Mouse (Mus musculus): ENCODE results near the gene Ssr2.

Ssr2 gene

GRCm38 (mm10) chr3:88629244-88629643 lies 53.6 kb downstream of the Ssr2 start:
- Histone ChIP-seq H3K27me3 (ENCODE audit: insufficient read depth, low read length) (no peaks in the 10 kb centered on the region), H3K36me3 (ENCODE audit: insufficient read depth, low read length) (peaks cover 93% of the 10 kb centered on the region), H3K9me3 (ENCODE audit: low read length) (no peaks in the 10 kb centered on the region), H3K4me1 (replicated peaks; ENCODE audit: low read depth, low read length) (peaks cover 98% of the 10 kb centered on the region), H3K4me3 (replicated peaks; ENCODE audit: low read length) (0 out of 2 replicates have a peak overlapping the region, but pooled peaks have one; percentile 35)
- TF ChIP-seq NANOG (IDR thresholded peaks at IDR 0.05; ENCODE audit: borderline replicate concordance, low read length) (no peak), CTCF (conservative IDR thresholded peaks at IDR 0.05; ENCODE audit: low read length) (no peak), POU5F1 (IDR thresholded peaks at IDR 0.05; ENCODE audit: borderline replicate concordance, low read length) (no peak)

- TF ChIP-seq POU5F1 (IDR thresholded peaks at IDR 0.05; ENCODE audit: borderline replicate concordance, low read length) = no peak
- TF ChIP-seq NANOG (IDR thresholded peaks at IDR 0.05; ENCODE audit: borderline replicate concordance, low read length) = no peak
- TF ChIP-seq CTCF (conservative IDR thresholded peaks at IDR 0.05; ENCODE audit: low read length) = no peak
- Histone ChIP-seq H3K4me1 (replicated peaks; ENCODE audit: low read depth, low read length) (peaks cover 98% of the 10 kb centered on the region), H3K4me3 (replicated peaks; ENCODE audit: low read length) (peak overlapping the region; percentile 35; the same call in 1 of the 2 replicates), H3K9me3 (ENCODE audit: low read length) (no peaks in the 10 kb centered on the region), H3K27me3 (ENCODE audit: insufficient read depth, low read length) (no peaks in the 10 kb centered on the region), H3K36me3 (ENCODE audit: insufficient read depth, low read length) (peaks cover 93% of the 10 kb centered on the region)
Observed at GRCm38 (mm10) chr3:88630018-88630417, 54.3 kb downstream of the Ssr2 start.

GRCm38 (mm10) chr3:88630849-88631341 lies 55.2 kb downstream of the Ssr2 start:
- peaks cover 94% of the 10 kb centered on the region for H3K36me3 ChIP-seq (ENCODE audit: insufficient read depth, low read length)
- no peaks in the 10 kb centered on the region for H3K9me3 ChIP-seq (ENCODE audit: low read length)
- TF ChIP-seq CTCF (conservative IDR thresholded peaks at IDR 0.05; ENCODE audit: low read length) (no peak), NANOG (IDR thresholded peaks at IDR 0.05; ENCODE audit: borderline replicate concordance, low read length) (no peak), POU5F1 (IDR thresholded peaks at IDR 0.05; ENCODE audit: borderline replicate concordance, low read length) (no peak)
- peaks cover 98% of the 10 kb centered on the region for H3K4me1 ChIP-seq (replicated peaks; ENCODE audit: low read depth, low read length)
- peak overlapping the region; percentile 41; the same call in 1 of the 2 replicates for H3K4me3 ChIP-seq (replicated peaks; ENCODE audit: low read length)
- H3K27me3 ChIP-seq (ENCODE audit: insufficient read depth, low read length) = no peaks in the 10 kb centered on the region

GRCm38 (mm10) chr3:88631921-88632587 lies 56.4 kb downstream of the Ssr2 start:
- TF ChIP-seq CTCF (conservative IDR thresholded peaks at IDR 0.05; ENCODE audit: low read length) (peak; percentile 26), POU5F1 (IDR thresholded peaks at IDR 0.05; ENCODE audit: borderline replicate concordance, low read length) (no peak)
- H3K36me3 ChIP-seq (ENCODE audit: insufficient read depth, low read length) = peaks cover 96% of the 10 kb centered on the region

GRCm38 (mm10) chr3:88633056-88633455 lies 57.4 kb downstream of the Ssr2 start:
- Histone ChIP-seq H3K36me3 (ENCODE audit: insufficient read depth, low read length) (peaks cover 98% of the 10 kb centered on the region), H3K9me3 (ENCODE audit: low read length) (no peaks in the 10 kb centered on the region), H3K4me3 (replicated peaks; ENCODE audit: low read length) (no peak overlapping the region), H3K27me3 (ENCODE audit: insufficient read depth, low read length) (no peaks in the 10 kb centered on the region), H3K4me1 (replicated peaks; ENCODE audit: low read depth, low read length) (peaks cover 90% of the 10 kb centered on the region)
- TF ChIP-seq CTCF (conservative IDR thresholded peaks at IDR 0.05; ENCODE audit: low read length) (no peak), NANOG (IDR thresholded peaks at IDR 0.05; ENCODE audit: borderline replicate concordance, low read length) (no peak), POU5F1 (IDR thresholded peaks at IDR 0.05; ENCODE audit: borderline replicate concordance, low read length) (no peak)

More at GRCm38 (mm10) chr3:88631921-88632587, 56.4 kb downstream of the Ssr2 start:
- peaks cover 98% of the 10 kb centered on the region for H3K4me1 ChIP-seq (replicated peaks; ENCODE audit: low read depth, low read length)
- H3K4me3 ChIP-seq (replicated peaks; ENCODE audit: low read length) = peak overlapping the region; percentile 23; the same call in 1 of the 2 replicates
- H3K9me3 ChIP-seq (ENCODE audit: low read length) = no peaks in the 10 kb centered on the region
- no peaks in the 10 kb centered on the region for H3K27me3 ChIP-seq (ENCODE audit: insufficient read depth, low read length)

GRCm38 (mm10) chr3:88635506-88636275 lies 60.0 kb downstream of the Ssr2 start:
- H3K36me3 ChIP-seq (ENCODE audit: insufficient read depth, low read length) = peaks cover 99% of the 10 kb centered on the region
- no peaks in the 10 kb centered on the region for H3K27me3 ChIP-seq (ENCODE audit: insufficient read depth, low read length)
- H3K9me3 ChIP-seq (ENCODE audit: low read length) = no peaks in the 10 kb centered on the region
- peaks cover 64% of the 10 kb centered on the region for H3K4me1 ChIP-seq (replicated peaks; ENCODE audit: low read depth, low read length)
- TF ChIP-seq CTCF (conservative IDR thresholded peaks at IDR 0.05; ENCODE audit: low read length) (no peak), NANOG (IDR thresholded peaks at IDR 0.05; ENCODE audit: borderline replicate concordance, low read length) (no peak), POU5F1 (IDR thresholded peaks at IDR 0.05; ENCODE audit: borderline replicate concordance, low read length) (no peak)
- H3K4me3 ChIP-seq (replicated peaks; ENCODE audit: low read length) = peak overlapping the region; percentile 13; the same call in 1 of the 2 replicates

- no peaks in the 10 kb centered on the region for H3K9me3 ChIP-seq (ENCODE audit: low read length)
- no peak overlapping the region for H3K4me3 ChIP-seq (replicated peaks; ENCODE audit: low read length)
- H3K27me3 ChIP-seq (ENCODE audit: insufficient read depth, low read length) = no peaks in the 10 kb centered on the region
- peaks cover 99% of the 10 kb centered on the region for H3K36me3 ChIP-seq (ENCODE audit: insufficient read depth, low read length)
- no peak for TF ChIP-seq POU5F1 (IDR thresholded peaks at IDR 0.05; ENCODE audit: borderline replicate concordance, low read length)
- no peak for TF ChIP-seq CTCF (conservative IDR thresholded peaks at IDR 0.05; ENCODE audit: low read length)
- TF ChIP-seq NANOG (IDR thresholded peaks at IDR 0.05; ENCODE audit: borderline replicate concordance, low read length) = no peak
- H3K4me1 ChIP-seq (replicated peaks; ENCODE audit: low read depth, low read length) = peaks cover 60% of the 10 kb centered on the region
Observed at GRCm38 (mm10) chr3:88636555-88636986, 60.9 kb downstream of the Ssr2 start.

GRCm38 (mm10) chr3:88637134-88637533 lies 61.5 kb downstream of the Ssr2 start:
- H3K36me3 ChIP-seq (ENCODE audit: insufficient read depth, low read length) = peaks cover 99% of the 10 kb centered on the region
- no peak overlapping the region for H3K4me3 ChIP-seq (replicated peaks; ENCODE audit: low read length)
- H3K27me3 ChIP-seq (ENCODE audit: insufficient read depth, low read length) = no peaks in the 10 kb centered on the region
- H3K9me3 ChIP-seq (ENCODE audit: low read length) = no peaks in the 10 kb centered on the region
- TF ChIP-seq POU5F1 (IDR thresholded peaks at IDR 0.05; ENCODE audit: borderline replicate concordance, low read length) = no peak
- TF ChIP-seq CTCF (conservative IDR thresholded peaks at IDR 0.05; ENCODE audit: low read length) = no peak
- TF ChIP-seq NANOG (IDR thresholded peaks at IDR 0.05; ENCODE audit: borderline replicate concordance, low read length) = no peak
- peaks cover 60% of the 10 kb centered on the region for H3K4me1 ChIP-seq (replicated peaks; ENCODE audit: low read depth, low read length)

All from E14TG2a.4 (cell line).